Mouse (Mus musculus): ENCODE measurements around the gene Zfr2.

The Zfr2 gene

GRCm38 (mm10) chr10:81249442-81249841, 16.5 kb downstream of the Zfr2 start:
- DNase-seq = no peak

- DNase-seq = peak; percentile 65
These were observed 19.8 kb downstream of the Zfr2 start, which contains the start of gene Matk for GRCm38 (mm10) chr10:81252424-81253419. Gene Matk (plus strand): TSS chr10:81252935.

DNA sequence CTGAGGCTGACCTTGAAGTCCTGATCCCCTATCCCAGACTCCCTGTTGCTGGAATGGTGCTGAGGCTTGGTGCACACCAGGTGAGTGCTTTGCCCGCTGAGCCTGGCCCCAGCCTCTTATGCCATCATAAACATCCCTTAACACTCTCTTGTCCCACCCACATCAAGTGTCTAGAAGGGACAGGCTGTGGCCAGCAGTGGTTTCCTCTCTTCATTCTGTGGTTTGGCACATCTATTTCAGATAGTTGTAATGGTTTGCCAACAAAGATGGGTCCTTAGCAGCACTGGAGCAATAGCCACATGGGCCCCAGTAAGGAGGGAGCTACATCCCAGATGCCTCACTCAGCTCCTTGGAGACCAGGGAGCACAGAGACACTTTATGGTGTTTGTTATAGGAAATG, 21.9 kb downstream of the Zfr2 start:
- no peak for DNase-seq

DNA sequence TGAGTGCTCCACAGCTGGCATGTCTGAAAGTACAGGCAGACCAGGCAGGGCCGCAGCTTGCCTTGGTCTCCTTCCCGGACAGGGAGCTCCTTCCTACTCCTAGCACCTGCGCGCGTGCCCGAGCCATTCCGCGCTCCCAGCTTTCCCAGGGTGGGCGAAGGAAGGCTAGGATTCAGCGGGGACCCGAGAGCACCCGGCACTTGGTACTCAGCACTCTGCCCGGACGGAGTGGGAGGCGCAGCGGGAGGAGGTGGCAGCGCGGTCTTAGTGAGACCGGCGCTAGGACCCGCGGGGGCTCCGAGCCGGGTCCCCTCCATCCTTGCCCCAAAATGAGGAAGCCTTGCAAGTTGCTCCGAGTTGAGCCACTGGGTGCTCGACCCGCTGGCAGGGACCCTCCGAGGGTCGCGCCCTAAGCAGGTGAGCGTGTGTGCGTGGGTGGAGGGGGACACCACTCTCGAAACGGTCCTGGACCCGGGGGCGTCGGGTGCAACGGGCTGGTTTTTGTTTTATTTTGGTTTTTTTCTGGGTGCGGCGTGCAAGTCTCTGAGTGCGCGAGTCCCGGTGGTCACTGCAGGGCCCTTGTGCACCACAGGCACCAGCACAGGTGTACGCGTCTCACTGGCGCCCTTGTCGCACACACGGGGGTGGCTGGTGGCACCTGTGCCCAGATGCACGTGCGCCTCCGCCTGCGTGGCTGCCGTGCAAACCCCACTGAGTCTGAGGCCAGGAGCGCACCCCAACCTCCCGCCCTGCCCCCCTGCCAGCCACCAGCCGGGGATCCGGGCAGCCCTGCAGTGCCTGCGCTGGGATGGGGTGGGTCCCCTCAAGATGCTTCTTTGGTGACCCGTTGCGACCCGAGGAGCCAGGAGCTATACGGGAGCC, 24.4 kb downstream of the Zfr2 start:
- peak; percentile 51 for DNase-seq

GRCm38 (mm10) chr10:81259225-81259884, 26.4 kb downstream of the Zfr2 start:
- DNase-seq = no peak

DNA sequence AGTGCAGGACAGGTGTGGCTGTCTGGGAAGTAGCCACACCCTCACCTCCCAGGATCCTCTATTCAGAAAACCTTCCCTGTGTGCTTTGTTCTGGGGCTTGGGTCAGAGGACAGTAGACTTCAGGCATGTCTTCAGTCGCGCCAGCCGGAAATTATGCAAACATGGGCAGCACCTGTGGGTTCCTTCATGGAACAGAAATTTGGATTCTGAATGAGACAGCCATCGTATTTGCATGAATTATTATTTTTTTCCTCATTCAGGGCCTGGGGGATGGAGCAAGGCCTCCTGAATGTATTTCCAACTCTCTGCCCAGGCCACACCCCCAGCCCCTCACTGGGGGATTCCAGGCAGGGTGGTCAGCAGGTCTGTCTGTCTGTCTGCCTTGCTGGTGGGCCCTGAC, 28.1 kb downstream of the Zfr2 start:
- DNase-seq = no peak

DNA sequence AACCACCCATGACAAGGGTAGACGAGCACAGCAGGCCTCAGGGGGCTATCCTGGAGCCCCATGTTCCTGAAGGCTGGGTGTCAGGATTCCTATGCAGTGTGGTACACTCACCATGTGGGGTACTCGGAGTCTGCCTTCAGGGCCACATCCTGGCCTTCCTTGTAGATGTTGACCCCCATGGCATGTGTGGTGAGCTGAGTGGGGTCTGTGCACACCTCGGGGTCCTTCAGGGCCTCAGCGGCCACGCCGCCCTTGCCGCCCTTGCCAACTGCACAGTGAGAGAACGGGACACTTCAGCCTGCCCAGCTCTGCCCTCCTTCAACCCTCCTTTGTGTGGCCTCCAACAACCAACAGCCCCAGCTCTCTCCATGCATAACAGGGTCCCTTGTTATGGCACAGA, 32.6 kb downstream of the Zfr2 start:
- no peak for DNase-seq

DNA sequence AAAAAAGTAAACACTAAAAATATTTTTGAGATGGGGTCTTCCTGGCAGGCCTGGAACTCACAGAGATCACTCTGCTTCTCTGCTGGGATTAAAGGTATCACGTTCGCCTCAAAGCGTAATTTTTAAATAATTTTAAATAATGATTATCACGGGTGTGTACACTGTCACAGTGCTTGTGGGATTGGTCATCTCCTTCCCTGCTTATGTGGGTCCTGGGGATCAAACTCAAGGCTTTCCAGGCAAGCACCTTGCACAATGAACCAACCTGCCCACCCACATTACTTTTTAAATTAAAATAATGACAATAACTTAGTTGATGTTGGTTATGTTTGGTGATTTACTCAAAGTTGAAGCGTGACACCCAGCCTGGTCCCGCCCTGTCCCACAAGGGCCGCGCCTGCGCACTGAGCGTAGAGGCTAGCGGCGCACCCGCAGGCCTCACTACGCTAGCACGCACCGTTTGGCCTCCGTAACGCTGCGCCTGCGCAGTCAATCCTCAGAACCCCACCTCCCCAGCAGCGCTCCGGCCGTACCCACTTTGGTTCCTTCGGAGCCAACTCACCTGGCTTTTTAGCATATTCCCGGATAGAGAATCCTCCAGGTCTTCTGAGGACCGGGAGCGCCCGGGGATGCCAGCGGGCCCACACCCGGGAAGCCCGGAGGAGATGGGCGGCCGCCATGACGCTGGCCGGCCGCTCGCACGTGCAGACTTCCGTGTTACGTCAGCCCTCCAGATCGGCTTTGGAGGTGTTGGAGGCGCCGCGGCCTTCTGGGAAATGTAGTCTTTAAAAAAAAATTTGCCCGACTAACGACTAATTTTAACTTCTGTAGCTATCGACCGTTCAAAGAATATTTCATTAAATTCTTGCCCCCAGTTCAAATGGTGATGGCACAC, 33.5 kb downstream of the Zfr2 start, which contains the start of the genes Mrpl54 and Apba3:
Mrpl54 (minus strand) TSS at position 724 of the 895 bp plus-strand sequence.
Apba3 (plus strand) TSS at position 750 of the 895 bp plus-strand sequence.
- peak; percentile 97 for DNase-seq

DNA sequence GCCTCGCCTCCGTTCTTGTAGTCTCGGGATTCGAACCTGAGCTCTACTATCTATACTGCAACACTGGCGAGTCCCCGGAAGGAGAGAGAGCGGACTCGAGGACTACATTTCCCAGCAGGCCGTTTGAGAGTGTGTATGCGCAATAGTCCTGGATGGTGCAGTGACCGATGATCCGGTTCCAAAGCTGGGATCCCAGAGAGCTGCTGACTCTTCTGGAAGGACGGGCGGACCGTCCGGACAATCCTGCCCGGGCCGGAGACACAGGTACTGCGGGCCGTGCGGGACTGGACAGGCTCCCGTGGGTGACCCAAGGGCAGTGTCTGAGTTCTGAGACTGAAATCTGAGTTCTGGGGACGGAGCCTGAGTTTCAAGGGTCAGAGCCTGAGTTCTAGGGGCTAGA, 35.1 kb downstream of the Zfr2 start:
- peak; percentile 81 for DNase-seq

DNA sequence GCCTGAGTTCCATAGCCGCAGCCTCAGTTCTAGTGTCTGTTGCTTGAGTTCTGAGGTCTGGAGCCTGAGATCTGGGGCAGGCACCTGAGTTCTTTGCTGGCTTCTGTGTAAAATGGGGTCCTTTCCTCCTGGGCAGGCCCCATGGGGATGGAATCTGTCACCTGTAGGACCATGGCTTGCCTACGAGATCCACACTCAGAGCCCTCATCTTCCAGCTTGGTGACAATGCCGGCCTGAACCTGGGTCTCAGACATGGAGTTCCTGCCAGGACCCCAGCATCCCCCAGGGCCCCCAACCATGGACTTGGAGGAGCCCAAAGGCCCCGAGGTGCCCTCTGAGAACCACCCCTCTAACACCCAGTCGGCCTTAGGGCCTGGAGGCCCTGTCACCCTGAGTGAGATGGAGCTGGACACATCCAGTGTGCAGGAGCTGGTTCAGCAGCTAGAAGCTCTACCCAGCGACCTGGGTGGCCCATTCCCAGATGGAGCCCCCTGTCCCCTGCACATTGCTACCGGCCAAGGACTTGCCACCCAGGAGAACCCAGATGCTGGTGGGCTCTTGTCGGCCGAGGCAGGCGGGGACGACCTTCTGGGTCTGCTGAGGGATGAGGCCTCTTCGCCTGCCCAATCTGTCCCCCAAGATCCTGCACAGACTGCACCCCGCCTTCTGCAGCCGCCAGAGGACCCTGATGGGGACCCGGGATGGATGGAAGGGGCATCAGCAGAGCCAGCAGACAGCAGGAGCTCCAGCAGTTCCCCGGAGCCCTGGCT, 35.9 kb downstream of the Zfr2 start:
- no peak for DNase-seq

- DNase-seq = no peak
These were observed 39.4 kb downstream of the Zfr2 start for GRCm38 (mm10) chr10:81272356-81272755.

DNA sequence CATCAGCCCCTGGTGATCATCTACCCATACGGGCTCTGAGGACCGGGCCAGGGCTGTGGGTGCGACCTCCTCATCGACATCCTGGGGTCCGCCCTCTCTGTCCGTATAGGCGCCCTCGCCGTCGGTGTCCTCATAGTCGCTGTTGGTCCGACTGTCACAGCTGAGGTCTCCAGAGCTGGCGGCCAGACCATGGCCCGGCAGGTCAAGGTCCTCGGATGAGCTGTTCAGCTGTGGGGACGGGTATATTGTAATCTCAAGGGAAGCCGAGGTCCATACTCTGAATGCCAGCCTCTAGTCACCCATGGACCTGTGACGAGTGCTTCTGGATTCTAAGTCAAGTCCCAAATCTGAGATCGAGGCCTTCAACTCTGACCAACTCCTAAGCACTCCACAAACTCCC, 40.9 kb downstream of the Zfr2 start:
- no peak for DNase-seq

DNA sequence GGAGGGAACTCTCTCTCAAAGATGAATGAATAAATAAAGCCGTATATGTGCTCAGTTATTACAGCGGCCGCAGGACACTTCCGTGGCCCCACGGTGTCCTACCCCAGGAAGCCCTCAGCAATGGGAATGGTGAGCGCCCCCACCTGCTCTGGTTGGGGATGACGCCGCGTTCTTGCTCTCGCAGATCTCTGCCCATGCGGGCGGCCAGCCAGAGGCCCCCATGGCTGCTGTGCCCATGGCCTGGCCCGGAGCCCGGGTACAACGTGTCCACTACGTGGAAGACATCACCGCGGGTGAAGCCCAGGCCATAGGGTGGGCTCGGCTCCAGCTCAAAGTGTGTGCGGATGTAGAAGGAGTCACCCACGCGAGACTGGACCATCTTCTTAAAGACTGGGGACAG, 44.7 kb downstream of the Zfr2 start:
- no peak for DNase-seq

- DNase-seq = no peak
These were observed 46.5 kb downstream of the Zfr2 start for GRCm38 (mm10) chr10:81279496-81279895.

GRCm38 (mm10) chr10:81284189-81284588, 51.2 kb downstream of the Zfr2 start:
- DNase-seq = no peak

DNA sequence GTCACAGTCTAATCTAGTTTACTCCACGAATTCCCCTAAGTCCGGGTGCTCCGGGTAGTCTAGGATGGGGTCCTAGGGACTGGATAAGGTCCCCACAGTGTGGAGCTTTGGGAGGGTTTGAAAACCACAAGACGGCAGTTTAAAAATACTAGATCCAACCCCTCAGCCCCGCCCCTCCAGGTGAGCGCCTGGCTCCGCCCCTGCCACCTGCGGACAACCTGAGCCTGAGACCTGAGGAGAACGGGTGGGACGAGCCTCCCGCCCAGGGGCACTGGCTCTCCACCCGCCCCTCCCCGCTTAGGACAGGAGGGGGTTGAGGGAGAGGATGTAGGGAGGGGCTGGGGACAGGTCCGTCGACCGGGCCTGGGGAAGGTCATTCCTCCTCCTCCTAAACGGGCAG, 51.8 kb downstream of the Zfr2 start:
- no peak for DNase-seq

- peak; percentile 83 for DNase-seq
These were observed 52.9 kb downstream of the Zfr2 start for GRCm38 (mm10) chr10:81285694-81286450.

GRCm38 (mm10) chr10:81286586-81286985, 53.6 kb downstream of the Zfr2 start:
- DNase-seq = no peak

GRCm38 (mm10) chr10:81287513-81288157, 54.7 kb downstream of the Zfr2 start:
- peak; percentile 72 for DNase-seq

GRCm38 (mm10) chr10:81288601-81289000, 55.6 kb downstream of the Zfr2 start:
- peak; percentile 62 for DNase-seq

All from cerebellum, adult 8-10 months (tissue).